Mouse (Mus musculus) ES-Bruce4 (cell line): Measurements from ENCODE around the gene N4bp1. TPM values are rescaled to one million over a fixed set of nuclear protein-coding genes. Genes with fewer than 3 reads are reported as not detected.

ENCODE experiments used
- H3K27ac ChIP-seq: 2 replicates; pipeline ENCODE4 v1.5.1; 2012; ENCODE audit warnings: low read length, inconsistent platforms; ENCODE audit not compliant: insufficient read depth
- H3K27me3 ChIP-seq: 2 replicates; pipeline ENCODE4 v1.6.1; 2012; ENCODE audit warnings: mild to moderate bottlenecking, low read length, inconsistent platforms; ENCODE audit not compliant: control insufficient read depth, poor library complexity, insufficient read depth, severe bottlenecking
- H3K36me3 ChIP-seq: 2 replicates; pipeline ENCODE4 v1.6.1; 2012; ENCODE audit warnings: inconsistent platforms, mild to moderate bottlenecking, low read length, moderate library complexity; ENCODE audit not compliant: control insufficient read depth, poor library complexity, insufficient read depth, severe bottlenecking
- H3K4me1 ChIP-seq: one replicate; pipeline ENCODE4 v1.8.1; 2011; ENCODE audit warnings: low read length; ENCODE audit not compliant: control insufficient read depth, insufficient read depth
- H3K4me3 ChIP-seq: 2 replicates; pipeline ENCODE4 v1.5.1; 2011; ENCODE audit warnings: low read depth, mild to moderate bottlenecking, low read length
- H3K9ac ChIP-seq: 2 replicates; pipeline ENCODE4 v1.6.1; 2012; ENCODE audit warnings: low read depth, mild to moderate bottlenecking, inconsistent platforms; ENCODE audit not compliant: poor library complexity, severe bottlenecking
- H3K9me3 ChIP-seq: replicated peaks from 2 replicates; pipeline ENCODE4 v1.6.1; 2012; ENCODE audit warnings: mild to moderate bottlenecking, low read length, inconsistent platforms; ENCODE audit not compliant: control insufficient read depth, poor library complexity, insufficient read depth, severe bottlenecking
- CTCF ChIP-seq: IDR thresholded peaks from one replicate; pipeline ENCODE4 v1.8.1; 2011; ENCODE audit warnings: low read depth, low read length
- EP300 ChIP-seq: IDR thresholded peaks from 2 replicates; pipeline ENCODE4 v1.6.1; 2011; ENCODE audit warnings: low read depth, low read length; ENCODE audit not compliant: insufficient read depth
- POLR2A ChIP-seq: IDR thresholded peaks from one replicate; pipeline ENCODE4 v1.8.1; 2011; ENCODE audit warnings: low read length; ENCODE audit not compliant: insufficient read depth
- polyA plus RNA-seq: library from polyadenylated mRNA; stranded (reverse); fragments of >200 nt; gene quantifications from 2 replicates; pipeline ENCODE4 v1.2.4, GENCODE M21; 2011; ENCODE audit warnings: low read depth; ENCODE audit not compliant: missing spikeins, insufficient read depth, insufficient read length

N4bp1 gene
- polyA plus RNA-seq, 1 experiment: 80.3 TPM

DNA sequence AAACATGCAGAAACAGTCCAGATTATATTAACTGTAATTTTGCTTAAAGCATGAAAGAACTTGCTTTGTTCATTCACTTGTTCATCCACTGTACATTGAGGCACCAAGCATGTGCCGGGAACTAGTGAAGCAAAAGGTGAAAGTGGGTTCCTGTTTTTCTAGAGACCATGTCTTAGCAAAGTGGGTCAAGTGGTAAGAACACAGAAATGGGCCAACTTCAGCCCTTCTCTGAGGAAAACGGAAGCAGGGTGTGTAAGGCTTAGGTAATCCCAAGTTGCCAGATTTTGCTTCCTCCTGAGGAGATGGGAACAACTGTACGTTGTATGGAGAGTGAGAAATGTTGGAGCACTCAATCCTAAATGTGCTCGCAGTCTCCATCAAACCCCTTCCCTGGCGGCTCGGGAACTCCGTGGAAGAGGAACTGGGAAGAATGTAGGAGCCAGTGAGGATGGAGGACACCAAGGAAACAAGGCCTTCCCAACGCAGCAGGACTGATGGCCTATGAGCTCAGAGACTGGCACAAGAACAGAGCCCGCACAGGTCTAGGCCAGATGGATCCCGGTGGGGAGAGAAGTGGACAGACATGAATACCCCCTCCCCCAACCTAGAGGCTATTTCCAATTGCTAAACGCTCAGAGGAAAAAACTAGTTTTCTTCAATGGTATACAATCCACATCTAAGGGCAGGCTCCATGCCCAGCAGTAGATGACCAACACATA lies 12.8 kb downstream of the N4bp1 start:
- Histone ChIP-seq H3K36me3 (peaks cover 30% of the 10 kb centered on the region), H3K4me3 (no peak overlapping the region), H3K9me3 (no peaks in the 10 kb centered on the region), H3K27me3 (no peaks in the 10 kb centered on the region), H3K4me1 (no peaks in the 10 kb centered on the region), H3K9ac (no peak overlapping the region), H3K27ac (no peak overlapping the region)
- TF ChIP-seq CTCF (no peak), EP300 (no peak), POLR2A (no peak)

DNA sequence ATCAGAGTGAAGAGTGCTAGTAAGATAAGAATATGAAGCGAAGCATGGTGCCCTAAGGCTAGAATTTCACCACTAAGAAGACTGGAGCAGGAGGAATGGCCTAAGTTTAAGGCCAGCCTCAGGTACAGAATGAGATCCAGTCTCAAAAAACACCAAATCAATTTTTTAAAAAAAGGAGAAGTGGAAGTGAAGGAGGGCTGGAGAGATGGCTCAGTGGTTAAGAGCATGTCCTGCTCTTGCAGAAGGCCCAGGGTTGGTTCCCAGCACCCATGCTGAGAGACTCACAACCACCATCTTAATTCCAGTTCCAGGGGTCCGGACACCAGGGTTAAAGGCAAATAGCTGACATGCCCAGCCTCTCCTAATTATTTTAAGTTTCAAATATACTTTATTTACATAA lies 13.6 kb downstream of the N4bp1 start:
- Histone ChIP-seq H3K9ac (no peak overlapping the region), H3K36me3 (peaks cover 25% of the 10 kb centered on the region), H3K4me3 (no peak overlapping the region)

DNA sequence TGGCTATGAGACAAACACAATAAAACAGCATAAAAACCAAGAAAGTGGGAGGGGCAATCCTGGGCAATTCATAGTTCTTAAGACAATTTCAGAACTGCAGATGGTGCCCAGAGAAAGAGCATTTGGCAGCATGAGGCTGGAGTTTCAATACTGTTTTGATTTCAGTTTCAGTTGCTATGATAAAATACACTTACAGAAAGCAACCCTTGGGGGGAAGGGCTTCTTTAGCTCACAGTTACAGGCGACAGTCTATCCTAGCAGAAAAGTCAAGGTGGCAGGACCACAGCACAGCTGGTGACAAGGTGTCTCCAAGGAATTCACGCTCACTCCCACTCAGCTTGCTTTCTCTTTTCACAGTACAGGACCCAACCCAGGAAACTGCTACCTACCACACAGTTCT lies 14.3 kb downstream of the N4bp1 start:
- Histone ChIP-seq H3K27me3 (no peaks in the 10 kb centered on the region), H3K9ac (no peak overlapping the region), H3K9me3 (no peaks in the 10 kb centered on the region), H3K4me3 (no peak overlapping the region), H3K4me1 (no peaks in the 10 kb centered on the region), H3K36me3 (peaks cover 20% of the 10 kb centered on the region), H3K27ac (no peak overlapping the region)
- TF ChIP-seq POLR2A (no peak), EP300 (no peak), CTCF (no peak)

More for the DNA sequence above, 13.6 kb downstream of the N4bp1 start:
- Histone ChIP-seq H3K4me1 (no peaks in the 10 kb centered on the region), H3K27me3 (no peaks in the 10 kb centered on the region), H3K27ac (no peak overlapping the region), H3K9me3 (no peaks in the 10 kb centered on the region)
- TF ChIP-seq POLR2A (no peak), EP300 (no peak), CTCF (no peak)

DNA sequence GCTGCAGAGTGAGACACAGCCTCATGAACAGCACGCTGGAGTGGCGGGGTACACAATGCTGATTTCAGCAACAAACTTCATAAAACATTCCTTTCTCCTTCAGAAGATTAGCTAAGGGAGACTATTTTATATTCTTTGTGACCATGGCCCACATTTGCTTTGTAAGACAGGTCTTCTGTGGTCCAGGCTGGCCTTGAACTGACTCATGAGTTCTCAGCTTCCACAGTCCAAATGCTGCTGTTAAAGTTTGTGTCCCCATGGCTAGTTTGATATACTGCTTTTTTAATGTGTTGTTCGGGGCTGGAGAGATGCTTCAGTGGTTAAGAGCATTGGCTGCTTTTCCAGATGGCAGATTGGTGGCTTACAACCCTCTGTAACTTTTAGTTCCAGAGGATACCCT lies 17.0 kb downstream of the N4bp1 start:
- H3K9me3 ChIP-seq: no peaks in the 10 kb centered on the region
- H3K9ac ChIP-seq: no peak overlapping the region
- no peak overlapping the region for H3K27ac ChIP-seq
- TF ChIP-seq EP300 (no peak), POLR2A (no peak), CTCF (no peak)
- H3K36me3 ChIP-seq: peaks cover 13% of the 10 kb centered on the region
- H3K27me3 ChIP-seq: no peaks in the 10 kb centered on the region
- H3K4me1 ChIP-seq: no peaks in the 10 kb centered on the region
- no peak overlapping the region for H3K4me3 ChIP-seq

DNA sequence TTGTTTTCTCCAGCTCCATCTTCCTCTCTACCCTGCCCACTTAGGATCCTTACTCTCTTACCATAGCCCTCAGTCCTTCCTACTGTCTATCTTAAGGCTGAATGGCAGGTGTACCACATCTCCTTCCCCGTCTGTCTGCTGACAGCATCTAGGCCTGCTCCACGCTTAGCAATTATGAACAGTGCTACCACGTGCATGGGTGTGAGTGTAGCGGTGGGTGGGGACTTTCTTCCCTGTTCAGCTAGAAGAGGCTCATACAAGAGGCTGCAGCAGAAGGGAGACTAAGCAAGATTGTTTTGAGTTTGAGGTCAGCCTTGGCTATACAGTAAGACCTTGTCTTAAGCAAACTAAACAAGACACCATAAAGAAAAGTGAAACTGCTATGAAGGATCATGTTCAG lies 20.3 kb downstream of the N4bp1 start:
- H3K9me3 ChIP-seq: no peaks in the 10 kb centered on the region
- H3K4me3 ChIP-seq: no peak overlapping the region
- H3K9ac ChIP-seq: no peak overlapping the region
- H3K27me3 ChIP-seq: no peaks in the 10 kb centered on the region
- no peak overlapping the region for H3K27ac ChIP-seq
- peaks cover 42% of the 10 kb centered on the region for H3K36me3 ChIP-seq
- TF ChIP-seq POLR2A: no peak
- TF ChIP-seq CTCF: no peak
- no peak for TF ChIP-seq EP300
- no peaks in the 10 kb centered on the region for H3K4me1 ChIP-seq

DNA sequence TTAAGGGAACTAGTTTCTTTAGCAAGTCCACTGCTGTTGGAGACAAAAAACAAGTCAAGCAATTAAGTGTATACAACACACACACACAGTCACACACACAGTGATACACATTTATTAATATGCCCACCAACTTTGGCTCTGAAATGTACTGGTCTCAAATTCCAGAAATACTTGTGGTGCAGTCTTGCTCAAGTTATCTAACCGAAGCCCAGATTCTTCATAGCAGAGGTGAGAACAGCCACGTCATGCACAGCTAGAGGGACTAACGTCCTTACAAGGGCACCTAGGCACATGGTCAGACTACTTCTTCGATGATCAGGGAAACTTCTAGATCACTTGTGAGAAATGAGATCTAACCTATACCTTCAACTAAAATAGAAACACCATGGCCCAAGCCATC lies 22.2 kb downstream of the N4bp1 start:
- peaks cover 61% of the 10 kb centered on the region for H3K36me3 ChIP-seq
- H3K27me3 ChIP-seq: no peaks in the 10 kb centered on the region
- no peak overlapping the region for H3K4me3 ChIP-seq
- no peaks in the 10 kb centered on the region for H3K9me3 ChIP-seq
- H3K9ac ChIP-seq: no peak overlapping the region
- no peak overlapping the region for H3K27ac ChIP-seq
- H3K4me1 ChIP-seq: peaks cover 2% of the 10 kb centered on the region
- no peak for TF ChIP-seq CTCF
- TF ChIP-seq POLR2A: no peak
- TF ChIP-seq EP300: no peak
